Mouse (Mus musculus) MEL (cell line): ENCODE results near the gene Fmn2. TPM values are rescaled to one million over a fixed set of nuclear protein-coding genes. Genes with fewer than 3 reads are reported as not detected.

Experiments
- DNase-seq: peaks from one replicate; pipeline ENCODE4 v3.0.0; 2011; ENCODE audit warnings: low read depth, low spot score
- H3K27ac ChIP-seq: 2 replicates; pipeline ENCODE4 v1.5.1; 2012; ENCODE audit warnings: low read depth, mild to moderate bottlenecking, control low read depth, low read length, moderate library complexity; ENCODE audit not compliant: control insufficient read depth
- H3K27me3 ChIP-seq, 2 experiments: fragments of 150-350 bp in 1 of 2; sonication (generic) in 1 of 2; 2 replicates each; pipeline ENCODE4 v1.6.1; 2012; ENCODE audit warnings: low read length in 2 of 2, mild to moderate bottlenecking in 2 of 2, improper control_type of control experiment in 1 of 2, moderate library complexity in 1 of 2; ENCODE audit not compliant: insufficient read depth in 2 of 2, control insufficient read depth in 1 of 2
- H3K36me3 ChIP-seq, 2 experiments: 2 replicates each; pipeline ENCODE4 v1.6.1; 2012 to 2014; ENCODE audit warnings: low read length in 2 of 2, improper control_type of control experiment in 1 of 2, inconsistent platforms in 1 of 2, mild to moderate bottlenecking in 1 of 2; ENCODE audit not compliant: insufficient read depth in 2 of 2, control insufficient read depth in 1 of 2
- H3K4me1 ChIP-seq, 2 experiments: fragments of 150-350 bp in 1 of 2; sonication (generic) in 1 of 2; 2 replicates each; pipeline ENCODE4 v1.6.1; 2012; ENCODE audit warnings: low read length in 2 of 2, improper control_type of control experiment in 1 of 2, mild to moderate bottlenecking in 1 of 2; ENCODE audit not compliant: insufficient read depth in 2 of 2, control insufficient read depth in 1 of 2
- H3K4me3 ChIP-seq, 2 experiments: fragments of 150-350 bp in 1 of 2; sonication (generic) in 1 of 2; 2 replicates each; pipeline ENCODE4 v1.5.1; 2012; ENCODE audit warnings: low read depth in 2 of 2, low read length in 2 of 2, mild to moderate bottlenecking in 2 of 2, moderate library complexity in 2 of 2, control low read depth in 1 of 2, improper control_type of control experiment in 1 of 2; ENCODE audit not compliant: control insufficient read depth in 1 of 2, insufficient read depth in 1 of 2
- H3K79me2 ChIP-seq: 2 replicates; pipeline ENCODE4 v1.6.1; 2012; ENCODE audit warnings: mild to moderate bottlenecking, low read length, moderate library complexity; ENCODE audit not compliant: control insufficient read depth, poor library complexity, insufficient read depth
- H3K9ac ChIP-seq: 2 replicates; pipeline ENCODE4 v1.6.1; 2012; ENCODE audit warnings: low read depth, mild to moderate bottlenecking, control low read depth, low read length, moderate library complexity; ENCODE audit not compliant: control insufficient read depth, poor library complexity, severe bottlenecking
- H3K9me3 ChIP-seq: fragments of 150-350 bp; sonication (generic); replicated peaks from 2 replicates; pipeline ENCODE4 v1.6.1; 2012; ENCODE audit warnings: mild to moderate bottlenecking, low read length, improper control_type of control experiment, moderate library complexity; ENCODE audit not compliant: insufficient read depth
- CHD2 ChIP-seq: IDR thresholded peaks from 2 replicates; pipeline ENCODE4 v1.6.1; 2011; ENCODE audit warnings: low read length, improper control_type of control experiment
- CTCF ChIP-seq, 3 experiments: IDR thresholded peaks in 2 of 3; conservative IDR thresholded peaks in 1 of 3; 2 replicates each; pipeline ENCODE4 v1.5.1; 2011 to 2012; ENCODE audit warnings: low read length in 3 of 3, low read depth in 2 of 3, mild to moderate bottlenecking in 2 of 3, improper control_type of control experiment in 1 of 3, inconsistent platforms in 1 of 3, mixed read lengths in 1 of 3, moderate library complexity in 1 of 3; ENCODE audit not compliant: control insufficient read depth in 1 of 3, insufficient read depth in 1 of 3, poor library complexity in 1 of 3, severe bottlenecking in 1 of 3
- ELF1 ChIP-seq: IDR thresholded peaks from 2 replicates; pipeline ENCODE4 v1.6.1; 2014; ENCODE audit warnings: low read depth, mild to moderate bottlenecking, inconsistent platforms, low read length, improper control_type of control experiment, moderate library complexity
- ETS1 ChIP-seq: IDR thresholded peaks from 2 replicates; pipeline ENCODE4 v1.6.1; 2012; ENCODE audit warnings: low read depth, mild to moderate bottlenecking, inconsistent platforms, low read length, improper control_type of control experiment, moderate library complexity
- GABPA ChIP-seq: IDR thresholded peaks from 2 replicates; pipeline ENCODE4 v1.6.1; 2012; ENCODE audit warnings: low read depth, mild to moderate bottlenecking, inconsistent platforms, low read length, improper control_type of control experiment, moderate library complexity
- GATA1 ChIP-seq: IDR thresholded peaks from 2 replicates; pipeline ENCODE4 v1.6.1; 2011; ENCODE audit warnings: low read depth, low read length, improper control_type of control experiment
- JUND ChIP-seq: IDR thresholded peaks from 2 replicates; pipeline ENCODE4 v1.6.1; 2011; ENCODE audit warnings: low read depth, mild to moderate bottlenecking, improper control_type of control experiment, low read length
- KAT2A ChIP-seq: conservative IDR thresholded peaks from 2 replicates; pipeline ENCODE4 v1.6.1; 2012; ENCODE audit warnings: low read depth, low read length, improper control_type of control experiment, inconsistent platforms
- MAX ChIP-seq: IDR thresholded peaks from 2 replicates; pipeline ENCODE4 v1.6.1; 2011; ENCODE audit warnings: low read length, improper control_type of control experiment
- NELFE ChIP-seq: IDR thresholded peaks from 2 replicates; pipeline ENCODE4 v1.6.1; 2011; ENCODE audit warnings: low read depth, low read length, improper control_type of control experiment
- NRF1 ChIP-seq: IDR thresholded peaks from 2 replicates; pipeline ENCODE4 v1.6.1; 2014; ENCODE audit warnings: low read depth, mild to moderate bottlenecking, inconsistent platforms, low read length, improper control_type of control experiment, moderate library complexity; ENCODE audit not compliant: poor library complexity, insufficient read depth, severe bottlenecking
- POLR2AphosphoS5 ChIP-seq: IDR thresholded peaks from 2 replicates; pipeline ENCODE4 v1.6.1; 2012; ENCODE audit warnings: low read depth, borderline replicate concordance, mild to moderate bottlenecking, inconsistent platforms, low read length, moderate library complexity, mixed read lengths
- RCOR1 ChIP-seq: IDR thresholded peaks from 2 replicates; pipeline ENCODE4 v1.6.1; 2012; ENCODE audit warnings: low read depth, mild to moderate bottlenecking, inconsistent platforms, low read length, improper control_type of control experiment
- SIN3A ChIP-seq: IDR thresholded peaks from 2 replicates; pipeline ENCODE4 v1.6.1; 2012; ENCODE audit warnings: low read length, improper control_type of control experiment, inconsistent platforms
- TAL1 ChIP-seq: IDR thresholded peaks from 2 replicates; pipeline ENCODE4 v1.6.1; 2012; ENCODE audit warnings: mild to moderate bottlenecking, inconsistent platforms, low read length, moderate library complexity, mixed read lengths
- TBP ChIP-seq: IDR thresholded peaks from 2 replicates; pipeline ENCODE4 v1.8.0; 2011; ENCODE audit warnings: low read depth, low read length, improper control_type of control experiment
- TCF12 ChIP-seq: IDR thresholded peaks from 2 replicates; pipeline ENCODE4 v1.6.1; 2014; ENCODE audit warnings: low read depth, mild to moderate bottlenecking, inconsistent platforms, low read length, improper control_type of control experiment, moderate library complexity
- UBTF ChIP-seq: IDR thresholded peaks from 2 replicates; pipeline ENCODE4 v1.6.1; 2012; ENCODE audit warnings: low read depth, mild to moderate bottlenecking, inconsistent platforms, low read length, improper control_type of control experiment, moderate library complexity, borderline replicate concordance; ENCODE audit not compliant: insufficient read depth
- ZC3H11A ChIP-seq: IDR thresholded peaks from 2 replicates; pipeline ENCODE4 v1.6.1; 2012; ENCODE audit warnings: low read depth, mild to moderate bottlenecking, inconsistent platforms, low read length, improper control_type of control experiment
- ZKSCAN1 ChIP-seq: IDR thresholded peaks from 2 replicates; pipeline ENCODE4 v1.6.1; 2012; ENCODE audit warnings: low read depth, mild to moderate bottlenecking, inconsistent platforms, low read length, improper control_type of control experiment, moderate library complexity
- ZMIZ1 ChIP-seq: IDR thresholded peaks from 2 replicates; pipeline ENCODE4 v1.6.1; 2012; ENCODE audit warnings: low read depth, mild to moderate bottlenecking, inconsistent platforms, low read length, improper control_type of control experiment, moderate library complexity
- ZNF384 ChIP-seq: IDR thresholded peaks from 2 replicates; pipeline ENCODE4 v1.6.1; 2012; ENCODE audit warnings: low read depth, mild to moderate bottlenecking, inconsistent platforms, low read length, improper control_type of control experiment
- polyA plus RNA-seq, 2 experiments: library from polyadenylated mRNA; stranded (reverse) in 1 of 2; unstranded in 1 of 2; fragments of >175 nt in 1 of 2; fragments of >200 nt in 1 of 2; gene quantifications; 2 replicates each; pipeline versions ENCODE4 v1.2.1 to v1.2.4; 2012; ENCODE audit warnings: low replicate concordance in 2 of 2, low read depth in 1 of 2; ENCODE audit not compliant: insufficient read length in 2 of 2, insufficient read depth in 1 of 2, missing spikeins in 1 of 2
- total RNA-seq: library from RNA; depleted of rRNA; stranded (reverse); fragments of 300-350 nt; gene quantifications from 2 replicates; pipeline ENCODE4 v1.2.3, GENCODE M21; 2012

Fmn2 gene
- total and polyA plus RNA-seq, 3 experiments: not detected

DNA sequence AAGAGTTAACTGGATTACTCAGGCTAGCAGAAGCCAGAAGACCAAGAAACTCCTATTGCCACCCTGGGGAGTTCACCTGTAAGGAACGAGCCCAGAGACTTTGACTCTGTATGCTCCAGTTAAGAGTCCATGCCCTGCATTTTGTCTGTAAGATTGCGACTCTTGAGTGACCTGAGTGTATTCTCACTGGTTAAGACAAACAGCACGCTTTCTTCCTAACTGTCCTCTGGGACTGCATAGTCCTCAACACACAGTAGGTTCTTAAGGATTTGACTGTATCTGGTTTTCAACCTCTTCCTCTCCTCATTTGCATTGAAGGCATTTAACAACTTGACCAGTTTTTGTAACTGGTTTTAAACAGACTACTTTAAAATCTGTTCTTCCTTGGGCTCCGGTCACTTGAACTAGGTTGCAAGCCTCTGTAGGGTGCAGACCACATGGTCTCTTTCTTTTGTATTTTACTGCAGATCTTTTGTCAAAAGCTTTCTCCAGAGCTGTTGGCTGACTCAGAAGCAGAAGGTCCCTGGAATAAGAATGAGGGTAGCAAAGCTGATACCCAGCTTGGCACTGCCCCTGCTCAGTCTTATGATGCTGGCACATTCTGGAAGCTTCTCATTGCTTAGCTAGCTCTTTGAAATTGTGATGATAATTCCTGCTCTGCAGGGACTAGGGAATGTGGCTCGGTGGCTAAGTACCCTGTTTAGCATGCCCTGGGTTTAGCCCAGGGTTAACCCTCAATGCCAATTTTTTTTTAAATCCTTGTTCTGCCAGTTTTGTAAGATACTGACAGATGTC, 20.5 kb downstream of the Fmn2 start:
- Histone ChIP-seq H3K4me1 (no peaks in the 10 kb centered on the region), H3K4me3 (no peak overlapping the region), H3K9ac (no peak overlapping the region)

DNA sequence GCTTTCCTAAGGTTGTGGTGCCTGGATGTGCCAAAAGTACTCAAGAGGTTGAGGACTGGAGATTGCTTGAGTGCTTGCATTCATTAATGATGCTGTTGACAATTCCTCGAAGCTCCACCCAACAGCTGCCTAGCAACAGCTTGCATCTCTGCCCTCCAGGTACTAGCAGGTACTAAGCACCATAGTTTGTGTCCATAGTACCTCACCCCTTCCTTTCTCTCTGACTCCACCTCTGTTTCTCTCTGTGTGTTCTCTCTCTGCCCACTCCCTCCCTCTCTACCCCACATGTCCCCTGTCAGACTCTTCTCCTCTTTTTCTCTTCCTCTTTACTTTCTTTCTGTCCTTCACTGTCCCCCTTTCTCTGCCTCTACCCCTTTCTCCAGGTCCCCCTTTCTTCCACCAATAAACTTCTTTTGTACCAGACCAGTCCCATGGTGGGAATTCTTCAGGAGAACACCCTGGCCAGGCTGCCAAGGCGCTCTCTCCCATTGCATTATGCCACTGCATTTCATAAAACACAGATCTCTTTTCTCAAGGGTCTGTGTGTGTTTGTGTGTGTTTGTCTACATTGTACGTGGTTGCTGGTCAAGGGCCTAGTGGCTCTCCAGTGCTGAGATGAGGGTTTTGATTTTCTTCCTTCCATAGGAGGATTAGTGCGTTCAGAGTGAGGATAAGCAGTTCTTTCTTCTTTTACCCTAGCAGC, 21.3 kb downstream of the Fmn2 start:
- TF ChIP-seq MAX (no peak), ETS1 (no peak), GABPA (no peak), ZC3H11A (no peak), CTCF (IDR thresholded peaks at IDR 0.05 in 2 of 3, conservative IDR thresholded peaks at IDR 0.05 in 1 of 3; ENCODE audit: control insufficient read depth in 1 of 3, insufficient read depth in 1 of 3, low read depth in 2 of 3, low read length in 3 of 3, poor library complexity in 1 of 3, severe bottlenecking in 1 of 3) (no peak), CHD2 (no peak), GATA1 (no peak), ZKSCAN1 (no peak), JUND (no peak), ZNF384 (no peak)
- no peaks in the 10 kb centered on the region for H3K9me3 ChIP-seq
- no peak overlapping the region for H3K27ac ChIP-seq
- H3K27me3 ChIP-seq: no peaks in the 10 kb centered on the region
- no peak overlapping the region for H3K9ac ChIP-seq
- no peak overlapping the region for H3K4me3 ChIP-seq
- H3K79me2 ChIP-seq: no peaks in the 10 kb centered on the region
- DNase-seq: no peak
- H3K36me3 ChIP-seq: no peaks in the 10 kb centered on the region
- H3K4me1 ChIP-seq: no peaks in the 10 kb centered on the region

More for the DNA sequence above, 20.5 kb downstream of the Fmn2 start:
- Histone ChIP-seq H3K27ac (no peak overlapping the region), H3K9me3 (no peaks in the 10 kb centered on the region), H3K36me3 (no peaks in the 10 kb centered on the region), H3K79me2 (no peaks in the 10 kb centered on the region), H3K27me3 (no peaks in the 10 kb centered on the region)
- TF ChIP-seq ZMIZ1 (no peak), UBTF (no peak), ZNF384 (no peak), KAT2A (no peak), TBP (no peak), NRF1 (no peak), TAL1 (no peak), TCF12 (no peak), POLR2AphosphoS5 (no peak), GATA1 (no peak), RCOR1 (no peak), CTCF (IDR thresholded peaks at IDR 0.05 in 2 of 3, conservative IDR thresholded peaks at IDR 0.05 in 1 of 3; ENCODE audit: control insufficient read depth in 1 of 3, insufficient read depth in 1 of 3, low read depth in 2 of 3, low read length in 3 of 3, poor library complexity in 1 of 3, severe bottlenecking in 1 of 3) (no peak), NELFE (no peak), ELF1 (no peak), MAX (no peak), SIN3A (no peak)
- no peak for DNase-seq
